Mouse (Mus musculus) heart, adult 2 months (tissue): Measurements from ENCODE around the gene Taar7d.

Source experiments
- CTCF ChIP-seq: fragments of 200-600 bp; IDR thresholded peaks from 2 replicates; pipeline ENCODE4 v1.8.1; 2022; ENCODE audit warnings: antibody characterized with exemption, mild to moderate bottlenecking, moderate library complexity
- EP300 ChIP-seq: fragments of 200-500 bp; IDR thresholded peaks from 2 replicates; pipeline ENCODE4 v1.6.1; 2011; ENCODE audit warnings: low read depth, low read length, control low read depth; ENCODE audit not compliant: insufficient read depth
- POLR2A ChIP-seq: fragments of 200-500 bp; IDR thresholded peaks from 2 replicates; pipeline ENCODE4 v1.6.1; 2011; ENCODE audit warnings: mild to moderate bottlenecking, low read depth, low read length, control low read depth; ENCODE audit not compliant: insufficient read depth

- TF ChIP-seq POLR2A (no peak), CTCF (no peak), EP300 (no peak)
Observed at GRCm38 (mm10) chr10:23999639-24000038, 27.4 kb upstream of the Taar7d start, which contains the start of gene Taar7b.
